Mouse (Mus musculus): ENCODE results near the gene Stra6. TPM values are rescaled to one million over a fixed set of nuclear protein-coding genes. Genes with fewer than 3 reads are reported as not detected.

Gene Stra6
- polyA plus RNA-seq, 1 experiment from 2014 or later: 4.3 TPM

DNA sequence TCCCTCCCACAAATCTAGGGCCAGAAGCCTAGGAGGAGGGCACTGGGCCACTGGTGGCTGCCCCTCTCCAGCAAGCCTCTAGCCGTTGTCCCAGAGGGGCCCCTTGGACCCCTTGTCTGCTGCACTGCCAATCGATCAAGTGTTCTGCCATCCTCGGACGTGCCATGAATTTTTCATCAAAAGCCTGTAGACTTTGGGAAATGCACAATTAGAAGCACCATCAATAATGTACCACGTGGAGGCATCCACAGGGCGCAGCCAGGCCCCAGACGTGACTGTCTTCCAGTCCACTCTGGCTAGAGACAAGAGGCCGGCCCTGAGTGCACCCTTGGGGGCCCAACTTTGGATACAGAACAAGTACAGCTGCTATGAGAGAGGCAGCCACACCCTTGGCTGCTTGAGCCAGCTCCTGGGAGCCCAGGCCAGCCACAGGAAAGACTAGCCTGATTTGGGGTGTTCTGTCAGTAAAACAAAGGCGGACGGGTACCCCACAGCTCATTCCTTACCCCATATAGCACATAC, 20.0 kb upstream of the Stra6 start:
- no peaks in the 10 kb centered on the region for H3K36me3 ChIP-seq (ENCODE audit: control insufficient read depth, insufficient read depth, low read length)
- H3K27me3 ChIP-seq (ENCODE audit: control insufficient read depth, insufficient read depth, low read length): no peaks in the 10 kb centered on the region
- H3K9me3 ChIP-seq (ENCODE audit: control insufficient read depth, low read depth, low read length): no peaks in the 10 kb centered on the region
- no peak overlapping the region for H3K27ac ChIP-seq (ENCODE audit: low read length)
- H3K9ac ChIP-seq (replicated peaks; ENCODE audit: low read depth, low read length): no peak overlapping the region
- H3K4me1 ChIP-seq (ENCODE audit: control insufficient read depth, insufficient read depth, low read length): peaks cover 6% of the 10 kb centered on the region; the same call in 1 of the 2 replicates
- no peak overlapping the region for H3K4me2 ChIP-seq (replicated peaks; ENCODE audit: low read depth, low read length)
- WGBS: 83% methylated on average over 10 of the region's 10 CpGs
- ATAC-seq (ENCODE audit: insufficient number of reproducible peaks, insufficient read depth, low FRiP score, low read depth): no peak
- H3K4me3 ChIP-seq (ENCODE audit: low read depth, low read length): no peak overlapping the region

GRCm38 (mm10) chr9:58044828-58045227, 18.8 kb upstream of the Stra6 start:
- 32% methylated on average over 10 of the region's 10 CpGs for WGBS
- Histone ChIP-seq H3K4me2 (replicated peaks; ENCODE audit: low read depth, low read length) (no peak overlapping the region), H3K27ac (ENCODE audit: low read length) (no peak overlapping the region), H3K36me3 (ENCODE audit: control insufficient read depth, insufficient read depth, low read length) (no peaks in the 10 kb centered on the region), H3K9me3 (ENCODE audit: control insufficient read depth, low read depth, low read length) (no peaks in the 10 kb centered on the region), H3K27me3 (ENCODE audit: control insufficient read depth, insufficient read depth, low read length) (no peaks in the 10 kb centered on the region), H3K4me3 (ENCODE audit: low read depth, low read length) (no peak overlapping the region), H3K4me1 (ENCODE audit: control insufficient read depth, insufficient read depth, low read length) (peaks cover 6% of the 10 kb centered on the region; the same call in 1 of the 2 replicates), H3K9ac (replicated peaks; ENCODE audit: low read depth, low read length) (no peak overlapping the region)
- no peak for ATAC-seq (ENCODE audit: insufficient number of reproducible peaks, insufficient read depth, low FRiP score, low read depth)

GRCm38 (mm10) chr9:58045646-58046045, 17.9 kb upstream of the Stra6 start:
- no peak overlapping the region for H3K27ac ChIP-seq (ENCODE audit: low read length)
- no peaks in the 10 kb centered on the region for H3K36me3 ChIP-seq (ENCODE audit: control insufficient read depth, insufficient read depth, low read length)
- WGBS: 39% methylated on average over 4 of the region's 4 CpGs
- H3K9ac ChIP-seq (replicated peaks; ENCODE audit: low read depth, low read length): no peak overlapping the region
- H3K4me2 ChIP-seq (replicated peaks; ENCODE audit: low read depth, low read length): no peak overlapping the region
- no peak overlapping the region for H3K4me3 ChIP-seq (ENCODE audit: low read depth, low read length)
- H3K27me3 ChIP-seq (ENCODE audit: control insufficient read depth, insufficient read depth, low read length): no peaks in the 10 kb centered on the region
- no peak for ATAC-seq (ENCODE audit: insufficient number of reproducible peaks, insufficient read depth, low FRiP score, low read depth)
- H3K4me1 ChIP-seq (ENCODE audit: control insufficient read depth, insufficient read depth, low read length): peaks cover 6% of the 10 kb centered on the region; the same call in 1 of the 2 replicates
- no peaks in the 10 kb centered on the region for H3K9me3 ChIP-seq (ENCODE audit: control insufficient read depth, low read depth, low read length)

DNA sequence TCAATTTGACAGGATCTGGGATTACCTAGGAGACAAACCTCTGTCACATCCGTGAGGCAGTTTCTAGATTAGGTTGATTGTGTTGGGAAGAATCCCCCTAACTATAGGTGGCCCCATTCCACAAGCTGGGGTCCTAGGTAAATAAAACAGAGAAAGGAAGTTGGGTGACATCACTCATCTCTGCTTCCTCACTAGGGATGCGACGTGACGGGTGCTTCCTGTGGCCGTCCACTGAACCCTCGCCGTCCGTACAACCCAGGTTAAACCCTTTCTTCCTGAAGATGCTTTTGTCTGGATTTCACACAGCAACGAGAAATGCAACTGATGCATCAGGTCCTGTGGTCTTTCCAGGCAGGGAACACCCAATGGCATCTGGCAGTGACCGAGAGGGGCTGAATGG, 16.5 kb upstream of the Stra6 start:
- Histone ChIP-seq H3K4me2 (replicated peaks; ENCODE audit: low read depth, low read length) (no peak overlapping the region), H3K36me3 (ENCODE audit: control insufficient read depth, insufficient read depth, low read length) (no peaks in the 10 kb centered on the region), H3K27me3 (ENCODE audit: control insufficient read depth, insufficient read depth, low read length) (no peaks in the 10 kb centered on the region), H3K9me3 (ENCODE audit: control insufficient read depth, low read depth, low read length) (no peaks in the 10 kb centered on the region), H3K4me3 (ENCODE audit: low read depth, low read length) (no peak overlapping the region), H3K27ac (ENCODE audit: low read length) (no peak overlapping the region), H3K4me1 (ENCODE audit: control insufficient read depth, insufficient read depth, low read length) (peaks cover 2% of the 10 kb centered on the region; the same call in 1 of the 2 replicates), H3K9ac (replicated peaks; ENCODE audit: low read depth, low read length) (no peak overlapping the region)
- ATAC-seq (ENCODE audit: insufficient number of reproducible peaks, insufficient read depth, low FRiP score, low read depth): no peak
- 62% methylated on average over 10 of the region's 10 CpGs for WGBS

- H3K4me3 ChIP-seq (ENCODE audit: low read depth, low read length): no peak overlapping the region
- WGBS: 25% methylated on average over 6 of the region's 6 CpGs
- H3K9ac ChIP-seq (replicated peaks; ENCODE audit: low read depth, low read length): no peak overlapping the region
- H3K36me3 ChIP-seq (ENCODE audit: control insufficient read depth, insufficient read depth, low read length): no peaks in the 10 kb centered on the region
- no peak overlapping the region for H3K4me2 ChIP-seq (replicated peaks; ENCODE audit: low read depth, low read length)
- H3K4me1 ChIP-seq (ENCODE audit: control insufficient read depth, insufficient read depth, low read length): 0 out of 2 replicates have a peak, but pooled peaks cover 2% of the 10 kb centered on the region
- no peaks in the 10 kb centered on the region for H3K27me3 ChIP-seq (ENCODE audit: control insufficient read depth, insufficient read depth, low read length)
- no peak overlapping the region; the same call in 1 of the 2 replicates for H3K27ac ChIP-seq (ENCODE audit: low read length)
- no peaks in the 10 kb centered on the region for H3K9me3 ChIP-seq (ENCODE audit: control insufficient read depth, low read depth, low read length)
- ATAC-seq (ENCODE audit: insufficient number of reproducible peaks, insufficient read depth, low FRiP score, low read depth): no peak
These were observed 15.0 kb upstream of the Stra6 start for GRCm38 (mm10) chr9:58048621-58049020.

DNA sequence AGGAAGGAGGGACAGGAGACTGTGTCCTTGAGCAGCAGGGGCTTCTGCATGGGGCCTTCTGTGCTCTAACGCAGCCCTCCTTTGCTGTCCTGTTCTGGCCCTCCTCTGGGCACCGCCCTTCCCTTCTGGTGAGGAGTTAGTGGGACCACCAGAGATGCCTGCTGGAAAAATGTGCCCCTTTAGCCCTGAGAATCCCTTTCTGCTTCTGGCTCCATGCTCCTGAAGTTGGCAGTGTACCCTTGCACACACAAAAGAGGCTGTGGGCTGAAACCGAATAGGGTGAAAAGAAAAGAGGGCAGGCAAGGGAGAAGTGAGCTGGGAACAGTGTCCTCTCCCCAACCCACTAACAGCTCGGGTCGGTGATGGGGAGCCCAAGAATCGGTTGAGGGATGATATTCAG, 14.4 kb upstream of the Stra6 start:
- Histone ChIP-seq H3K4me1 (ENCODE audit: control insufficient read depth, insufficient read depth, low read length) (0 out of 2 replicates have a peak, but pooled peaks cover 2% of the 10 kb centered on the region), H3K9me3 (ENCODE audit: control insufficient read depth, low read depth, low read length) (no peaks in the 10 kb centered on the region), H3K4me2 (replicated peaks; ENCODE audit: low read depth, low read length) (no peak overlapping the region), H3K9ac (replicated peaks; ENCODE audit: low read depth, low read length) (no peak overlapping the region), H3K27ac (ENCODE audit: low read length) (no peak overlapping the region), H3K36me3 (ENCODE audit: control insufficient read depth, insufficient read depth, low read length) (no peaks in the 10 kb centered on the region), H3K4me3 (ENCODE audit: low read depth, low read length) (no peak overlapping the region), H3K27me3 (ENCODE audit: control insufficient read depth, insufficient read depth, low read length) (no peaks in the 10 kb centered on the region)
- WGBS: 67% methylated on average over 6 of the region's 6 CpGs
- no peak for ATAC-seq (ENCODE audit: insufficient number of reproducible peaks, insufficient read depth, low FRiP score, low read depth)

DNA sequence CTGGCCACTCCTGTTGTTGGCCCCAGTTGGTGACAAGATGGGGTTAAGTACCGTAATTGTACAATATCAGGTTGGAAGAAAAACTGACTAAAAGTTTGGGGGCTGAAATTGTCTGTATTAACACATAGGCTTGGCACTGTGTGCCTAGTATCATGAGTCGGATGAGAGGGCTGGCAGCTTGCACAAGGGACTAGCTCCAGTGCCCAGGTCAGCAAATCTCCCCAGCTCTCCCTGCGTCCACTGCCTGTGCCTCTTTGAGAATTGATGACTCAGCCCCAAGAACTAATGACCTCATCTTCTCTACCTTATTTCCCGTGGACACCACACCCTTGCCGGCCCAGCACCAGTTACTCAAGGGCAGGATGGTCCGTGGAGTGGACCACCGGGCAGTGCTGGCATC, 13.7 kb upstream of the Stra6 start:
- 62% methylated on average over 7 of the region's 7 CpGs for WGBS
- H3K4me1 ChIP-seq (ENCODE audit: control insufficient read depth, insufficient read depth, low read length): 0 out of 2 replicates have a peak, but pooled peaks cover 2% of the 10 kb centered on the region
- no peaks in the 10 kb centered on the region for H3K27me3 ChIP-seq (ENCODE audit: control insufficient read depth, insufficient read depth, low read length)
- no peak overlapping the region for H3K9ac ChIP-seq (replicated peaks; ENCODE audit: low read depth, low read length)
- no peaks in the 10 kb centered on the region for H3K36me3 ChIP-seq (ENCODE audit: control insufficient read depth, insufficient read depth, low read length)
- no peak overlapping the region for H3K4me3 ChIP-seq (ENCODE audit: low read depth, low read length)
- H3K9me3 ChIP-seq (ENCODE audit: control insufficient read depth, low read depth, low read length): no peaks in the 10 kb centered on the region
- no peak overlapping the region for H3K4me2 ChIP-seq (replicated peaks; ENCODE audit: low read depth, low read length)
- ATAC-seq (ENCODE audit: insufficient number of reproducible peaks, insufficient read depth, low FRiP score, low read depth): no peak
- no peak overlapping the region for H3K27ac ChIP-seq (ENCODE audit: low read length)

- Histone ChIP-seq H3K4me1 (ENCODE audit: control insufficient read depth, insufficient read depth, low read length) (no peaks in the 10 kb centered on the region), H3K36me3 (ENCODE audit: control insufficient read depth, insufficient read depth, low read length) (no peaks in the 10 kb centered on the region), H3K27ac (ENCODE audit: low read length) (no peak overlapping the region), H3K27me3 (ENCODE audit: control insufficient read depth, insufficient read depth, low read length) (no peaks in the 10 kb centered on the region), H3K9me3 (ENCODE audit: control insufficient read depth, low read depth, low read length) (no peaks in the 10 kb centered on the region), H3K9ac (replicated peaks; ENCODE audit: low read depth, low read length) (no peak overlapping the region), H3K4me2 (replicated peaks; ENCODE audit: low read depth, low read length) (no peak overlapping the region), H3K4me3 (ENCODE audit: low read depth, low read length) (no peak overlapping the region)
- 28% methylated on average over 5 of the region's 5 CpGs for WGBS
- ATAC-seq (ENCODE audit: insufficient number of reproducible peaks, insufficient read depth, low FRiP score, low read depth): no peak
These were observed 11.7 kb upstream of the Stra6 start for GRCm38 (mm10) chr9:58051937-58052336.

- no peaks in the 10 kb centered on the region for H3K4me1 ChIP-seq (ENCODE audit: control insufficient read depth, insufficient read depth, low read length)
These were observed 10.5 kb upstream of the Stra6 start for GRCm38 (mm10) chr9:58053102-58053501.

More at GRCm38 (mm10) chr9:58053102-58053501, 10.5 kb upstream of the Stra6 start:
- Histone ChIP-seq H3K4me2 (replicated peaks; ENCODE audit: low read depth, low read length) (no peak overlapping the region), H3K9ac (replicated peaks; ENCODE audit: low read depth, low read length) (no peak overlapping the region), H3K9me3 (ENCODE audit: control insufficient read depth, low read depth, low read length) (no peaks in the 10 kb centered on the region), H3K36me3 (ENCODE audit: control insufficient read depth, insufficient read depth, low read length) (no peaks in the 10 kb centered on the region), H3K27ac (ENCODE audit: low read length) (no peak overlapping the region), H3K27me3 (ENCODE audit: control insufficient read depth, insufficient read depth, low read length) (no peaks in the 10 kb centered on the region), H3K4me3 (ENCODE audit: low read depth, low read length) (no peak overlapping the region)
- 23% methylated on average over 3 of the region's 3 CpGs for WGBS
- ATAC-seq (ENCODE audit: insufficient number of reproducible peaks, insufficient read depth, low FRiP score, low read depth): no peak
